Mouse (Mus musculus): Measurements from ENCODE around the gene Tmem200b. TPM values are rescaled to one million over a fixed set of nuclear protein-coding genes. Genes with fewer than 3 reads are reported as not detected.

Tmem200b gene
- polyA plus RNA-seq, 1 experiment from 2014 or later = 0.18 TPM

- peak; percentile 46; the same call in 1 of the 2 replicates for ATAC-seq
Observed at GRCm38 (mm10) chr4:131904478-131904877, 17.1 kb upstream of the Tmem200b start.

GRCm38 (mm10) chr4:131906423-131906822, 15.1 kb upstream of the Tmem200b start:
- WGBS (ENCODE audit: insufficient replicate concordance) = 66% methylated on average over 6 of the region's 6 CpGs
- no peak for DNase-seq

More at GRCm38 (mm10) chr4:131904478-131904877, 17.1 kb upstream of the Tmem200b start:
- no peak overlapping the region for H3K4me3 ChIP-seq (ENCODE audit: low read depth, low read length)
- H3K4me1 ChIP-seq (ENCODE audit: insufficient read depth) = no peaks in the 10 kb centered on the region
- no peaks in the 10 kb centered on the region; the same call in 1 of the 2 replicates for H3K9me3 ChIP-seq (ENCODE audit: low read length)
- TF ChIP-seq CTCF (IDR thresholded peaks at IDR 0.05; ENCODE audit: low read depth) (peak; percentile 72), EP300 (IDR thresholded peaks at IDR 0.05; ENCODE audit: low read depth) (no peak)
- DNase-seq = peak; percentile 59
- H3K9ac ChIP-seq (replicated peaks) = no peak overlapping the region
- WGBS (ENCODE audit: insufficient replicate concordance) = 64% methylated on average over 8 of the region's 8 CpGs
- no peak overlapping the region for H3K27ac ChIP-seq (ENCODE audit: low read depth)
- H3K36me3 ChIP-seq (replicated peaks; ENCODE audit: insufficient read depth, low read length) = peaks cover 36% of the 10 kb centered on the region
- H3K27me3 ChIP-seq (ENCODE audit: insufficient read depth, low read length) = no peaks in the 10 kb centered on the region
- no peak overlapping the region for H3K4me2 ChIP-seq (ENCODE audit: low read depth, low read length)

GRCm38 (mm10) chr4:131907912-131908311, 13.7 kb upstream of the Tmem200b start:
- DNase-seq (no peak), ATAC-seq (no peak)
- Histone ChIP-seq H3K4me3 (ENCODE audit: low read depth, low read length) (no peak overlapping the region), H3K4me2 (ENCODE audit: low read depth, low read length) (no peak overlapping the region), H3K9me3 (ENCODE audit: low read length) (no peaks in the 10 kb centered on the region; the same call in 1 of the 2 replicates), H3K9ac (replicated peaks) (no peak overlapping the region), H3K36me3 (replicated peaks; ENCODE audit: insufficient read depth, low read length) (0 out of 2 replicates have a peak, but pooled peaks cover 3% of the 10 kb centered on the region), H3K27me3 (ENCODE audit: insufficient read depth, low read length) (peaks cover 11% of the 10 kb centered on the region), H3K4me1 (ENCODE audit: insufficient read depth) (peaks cover 13% of the 10 kb centered on the region), H3K27ac (ENCODE audit: low read depth) (no peak overlapping the region)
- WGBS (ENCODE audit: insufficient replicate concordance) = 85% methylated on average over 3 of the region's 3 CpGs
- TF ChIP-seq EP300 (IDR thresholded peaks at IDR 0.05; ENCODE audit: low read depth) = no peak
- TF ChIP-seq CTCF (IDR thresholded peaks at IDR 0.05; ENCODE audit: low read depth) = peak; percentile 63

More at GRCm38 (mm10) chr4:131906423-131906822, 15.1 kb upstream of the Tmem200b start:
- Histone ChIP-seq H3K4me1 (ENCODE audit: insufficient read depth) (peaks cover 13% of the 10 kb centered on the region), H3K36me3 (replicated peaks; ENCODE audit: insufficient read depth, low read length) (peaks cover 16% of the 10 kb centered on the region), H3K27me3 (ENCODE audit: insufficient read depth, low read length) (no peaks in the 10 kb centered on the region), H3K9ac (replicated peaks) (no peak overlapping the region), H3K4me3 (ENCODE audit: low read depth, low read length) (no peak overlapping the region), H3K4me2 (ENCODE audit: low read depth, low read length) (no peak overlapping the region), H3K27ac (ENCODE audit: low read depth) (no peak overlapping the region), H3K9me3 (ENCODE audit: low read length) (no peaks in the 10 kb centered on the region; the same call in 1 of the 2 replicates)
- peak; percentile 68 for ATAC-seq
- TF ChIP-seq EP300 (IDR thresholded peaks at IDR 0.05; ENCODE audit: low read depth) (peak; percentile 22; the same call in 1 of the 2 replicates), CTCF (IDR thresholded peaks at IDR 0.05; ENCODE audit: low read depth) (no peak)

- peak overlapping the region; percentile 58 for H3K4me2 ChIP-seq (ENCODE audit: low read depth, low read length)
- TF ChIP-seq EP300 (IDR thresholded peaks at IDR 0.05; ENCODE audit: low read depth) = no peak
- TF ChIP-seq CTCF (IDR thresholded peaks at IDR 0.05; ENCODE audit: low read depth) = no peak
- peaks cover 19% of the 10 kb centered on the region for H3K4me1 ChIP-seq (ENCODE audit: insufficient read depth)
- ATAC-seq (peak; percentile 84), DNase-seq (peak; percentile 63)
- H3K9me3 ChIP-seq (ENCODE audit: low read length) = no peaks in the 10 kb centered on the region; the same call in 1 of the 2 replicates
- H3K9ac ChIP-seq (replicated peaks) = no peak overlapping the region; the same call in 1 of the 2 replicates
- WGBS (ENCODE audit: insufficient replicate concordance) = 7% methylated on average over 19 of the region's 21 CpGs
- H3K4me3 ChIP-seq (ENCODE audit: low read depth, low read length) = peak overlapping the region; percentile 12; the same call in 1 of the 2 replicates
- peaks cover 34% of the 10 kb centered on the region for H3K27me3 ChIP-seq (ENCODE audit: insufficient read depth, low read length)
- peak overlapping the region; percentile 77 for H3K27ac ChIP-seq (ENCODE audit: low read depth)
- H3K36me3 ChIP-seq (replicated peaks; ENCODE audit: insufficient read depth, low read length) = no peaks in the 10 kb centered on the region
Observed at GRCm38 (mm10) chr4:131910237-131910994, 11.2 kb upstream of the Tmem200b start.

- ATAC-seq (no peak), DNase-seq (no peak)
- peaks cover 45% of the 10 kb centered on the region for H3K27me3 ChIP-seq (ENCODE audit: insufficient read depth, low read length)
- H3K9ac ChIP-seq (replicated peaks) = no peak overlapping the region
- peak overlapping the region; percentile 58; the same call in 1 of the 2 replicates for H3K4me2 ChIP-seq (ENCODE audit: low read depth, low read length)
- no peaks in the 10 kb centered on the region for H3K36me3 ChIP-seq (replicated peaks; ENCODE audit: insufficient read depth, low read length)
- no peaks in the 10 kb centered on the region; the same call in 1 of the 2 replicates for H3K9me3 ChIP-seq (ENCODE audit: low read length)
- 60% methylated on average over 3 of the region's 5 CpGs for WGBS (ENCODE audit: insufficient replicate concordance)
- no peak for TF ChIP-seq EP300 (IDR thresholded peaks at IDR 0.05; ENCODE audit: low read depth)
- no peak for TF ChIP-seq CTCF (IDR thresholded peaks at IDR 0.05; ENCODE audit: low read depth)
- H3K4me3 ChIP-seq (ENCODE audit: low read depth, low read length) = no peak overlapping the region
- no peak overlapping the region for H3K27ac ChIP-seq (ENCODE audit: low read depth)
- peaks cover 23% of the 10 kb centered on the region for H3K4me1 ChIP-seq (ENCODE audit: insufficient read depth)
Observed at GRCm38 (mm10) chr4:131911521-131911920, 10.1 kb upstream of the Tmem200b start.

GRCm38 (mm10) chr4:131913526-131913925, 8.0 kb upstream of the Tmem200b start:
- ATAC-seq = no peak
- H3K27me3 ChIP-seq (ENCODE audit: insufficient read depth, low read length) = peaks cover 55% of the 10 kb centered on the region
- no peak for TF ChIP-seq EP300 (IDR thresholded peaks at IDR 0.05; ENCODE audit: low read depth)
- no peak for TF ChIP-seq CTCF (IDR thresholded peaks at IDR 0.05; ENCODE audit: low read depth)
- H3K9ac ChIP-seq (replicated peaks) = no peak overlapping the region
- DNase-seq = no peak
- no peak overlapping the region for H3K4me3 ChIP-seq (ENCODE audit: low read depth, low read length)
- H3K4me1 ChIP-seq (ENCODE audit: insufficient read depth) = peaks cover 24% of the 10 kb centered on the region
- 51% methylated on average over 10 of the region's 10 CpGs for WGBS (ENCODE audit: insufficient replicate concordance)
- H3K36me3 ChIP-seq (replicated peaks; ENCODE audit: insufficient read depth, low read length) = no peaks in the 10 kb centered on the region
- no peak overlapping the region for H3K27ac ChIP-seq (ENCODE audit: low read depth)
- no peak overlapping the region for H3K4me2 ChIP-seq (ENCODE audit: low read depth, low read length)
- no peaks in the 10 kb centered on the region for H3K9me3 ChIP-seq (ENCODE audit: low read length)

Data from liver, postnatal 0 days (tissue).